Mouse (Mus musculus) gastrocnemius, adult 2 months (tissue): ENCODE results near the gene Tbx1. TPM values are rescaled to one million over a fixed set of nuclear protein-coding genes. Genes with fewer than 3 reads are reported as not detected.

Experiments used
- DNase-seq: peaks from one replicate; pipeline ENCODE4 v3.0.0; 2022
- H3K27ac ChIP-seq: fragments of 200-600 bp; 2 replicates; pipeline ENCODE4 v1.8.1; 2022; ENCODE audit warnings: mild to moderate bottlenecking
- H3K4me3 ChIP-seq: fragments of 200-600 bp; 2 replicates; pipeline ENCODE4 v1.8.1; 2022; ENCODE audit warnings: mild to moderate bottlenecking, moderate library complexity
- CTCF ChIP-seq: fragments of 200-600 bp; IDR thresholded peaks from 2 replicates; pipeline ENCODE4 v1.8.1; 2022; ENCODE audit warnings: antibody characterized with exemption, mild to moderate bottlenecking, moderate library complexity
- intact Hi-C: fragments of 180-260 bp; cut with DNase I; formaldehyde crosslinking; loops from one replicate; pipeline ENCODE4 v1.15.1; 2025
- total RNA-seq, 2 experiments: library from RNA; stranded (reverse); gene quantifications; 2 replicates each; pipeline ENCODE4 v1.2.3; 2021

Tbx1 gene
- total RNA-seq, 2 experiments from 2014 or later, result 1.2 to 4.7 TPM

- no peak for TF ChIP-seq CTCF
- Histone ChIP-seq H3K27ac (no peak overlapping the region), H3K4me3 (no peak overlapping the region)
- no peak for DNase-seq
- intact Hi-C loops, result no loop called here
Observed at GRCm38 (mm10) chr16:18596255-18596654, 5.8 kb upstream of the Tbx1 start.

- intact Hi-C loops, result no loop called here
- Histone ChIP-seq H3K27ac (no peak overlapping the region), H3K4me3 (no peak overlapping the region)
- DNase-seq, result no peak
- TF ChIP-seq CTCF, result no peak
Observed at GRCm38 (mm10) chr16:18593930-18594329, 3.5 kb upstream of the Tbx1 start.

GRCm38 (mm10) chr16:18591047-18592018 is 862 bp upstream of the Tbx1 start:
- peak; percentile 33 for DNase-seq
- peak; percentile 31; the same call in 1 of the 2 replicates for TF ChIP-seq CTCF
- intact Hi-C loops, result no loop called here
- peak overlapping the region; percentile 56 for H3K4me3 ChIP-seq
- no peak overlapping the region for H3K27ac ChIP-seq

GRCm38 (mm10) chr16:18589080-18589621 is 1.3 kb downstream of the Tbx1 start:
- Histone ChIP-seq H3K27ac (no peak overlapping the region), H3K4me3 (no peak overlapping the region)
- intact Hi-C loops, result no loop called here
- DNase-seq, result no peak
- no peak for TF ChIP-seq CTCF

GRCm38 (mm10) chr16:18588738-18589055 is 1.8 kb downstream of the Tbx1 start:
- Histone ChIP-seq H3K4me3 (no peak overlapping the region), H3K27ac (no peak overlapping the region)
- DNase-seq, result no peak
- intact Hi-C loops, result no loop called here
- no peak for TF ChIP-seq CTCF

GRCm38 (mm10) chr16:18587847-18588737 is 2.4 kb downstream of the Tbx1 start:
- H3K27ac ChIP-seq, result no peak overlapping the region
- TF ChIP-seq CTCF, result no peak
- intact Hi-C loops, result no loop called here
- no peak for DNase-seq
- H3K4me3 ChIP-seq, result peak overlapping the region; percentile 25

- DNase-seq, result no peak
- Histone ChIP-seq H3K4me3 (peak overlapping the region; percentile 73), H3K27ac (peak overlapping the region; percentile 53; the same call in 1 of the 2 replicates)
- no peak for TF ChIP-seq CTCF
- intact Hi-C loops, result no loop called here
Observed at GRCm38 (mm10) chr16:18586906-18587546, 3.4 kb downstream of the Tbx1 start.

GRCm38 (mm10) chr16:18586076-18586905 is 4.2 kb downstream of the Tbx1 start:
- peak overlapping the region; percentile 73 for H3K4me3 ChIP-seq
- TF ChIP-seq CTCF, result no peak
- H3K27ac ChIP-seq, result peak overlapping the region; percentile 53
- intact Hi-C loops, result no loop called here
- no peak for DNase-seq

GRCm38 (mm10) chr16:18585676-18586075 is 4.8 kb downstream of the Tbx1 start:
- H3K4me3 ChIP-seq, result peak overlapping the region; percentile 73
- intact Hi-C loops, result no loop called here

GRCm38 (mm10) chr16:18584901-18585510 is 5.5 kb downstream of the Tbx1 start:
- no peak for TF ChIP-seq CTCF
- Histone ChIP-seq H3K27ac (peak overlapping the region; percentile 53; the same call in 1 of the 2 replicates), H3K4me3 (peak overlapping the region; percentile 73)
- no peak for DNase-seq
- intact Hi-C loops, result no loop called here

More at GRCm38 (mm10) chr16:18585676-18586075, 4.8 kb downstream of the Tbx1 start:
- DNase-seq, result no peak
- no peak for TF ChIP-seq CTCF
- peak overlapping the region; percentile 53 for H3K27ac ChIP-seq
